Mouse (Mus musculus): Measurements from ENCODE around the gene Fancc. TPM values are rescaled to one million over a fixed set of nuclear protein-coding genes. Genes with fewer than 3 reads are reported as not detected.
A peak's percentile ranks its signal among the peaks of the same experiment; 100 is the strongest.

The Fancc gene
- polyA plus RNA-seq, 1 experiment from 2014 or later = 15.5 TPM

- Histone ChIP-seq H3K4me1 (replicated peaks) (peaks cover 35% of the 10 kb centered on the region), H3K4me2 (no peak overlapping the region), H3K9ac (no peak overlapping the region), H3K27me3 (no peaks in the 10 kb centered on the region), H3K9me3 (no peaks in the 10 kb centered on the region), H3K4me3 (no peak overlapping the region), H3K36me3 (no peaks in the 10 kb centered on the region), H3K27ac (replicated peaks) (no peak overlapping the region)
- ATAC-seq (ENCODE audit: low FRiP score, low read depth) = no peak
- WGBS = 43% methylated on average over 3 of the region's 3 CpGs
Measured at GRCm38 (mm10) chr13:63244425-63244824, 252.7 kb downstream of the Fancc start.

- H3K4me2 ChIP-seq = no peak overlapping the region
- 80% methylated on average over 5 of the region's 5 CpGs for WGBS
- H3K4me1 ChIP-seq (replicated peaks) = peaks cover 41% of the 10 kb centered on the region
- H3K9me3 ChIP-seq = no peaks in the 10 kb centered on the region
- H3K9ac ChIP-seq = no peak overlapping the region
- H3K27ac ChIP-seq (replicated peaks) = no peak overlapping the region
- H3K27me3 ChIP-seq = no peaks in the 10 kb centered on the region
- no peaks in the 10 kb centered on the region for H3K36me3 ChIP-seq
- ATAC-seq (ENCODE audit: low FRiP score, low read depth) = no peak
- no peak overlapping the region for H3K4me3 ChIP-seq
Measured at GRCm38 (mm10) chr13:63243586-63243985, 253.5 kb downstream of the Fancc start.

- Histone ChIP-seq H3K27me3 (no peaks in the 10 kb centered on the region), H3K4me3 (no peak overlapping the region), H3K4me2 (0 out of 2 replicates have a peak overlapping the region, but pooled peaks have one; percentile 4), H3K4me1 (replicated peaks) (peaks cover 41% of the 10 kb centered on the region), H3K9ac (no peak overlapping the region), H3K9me3 (no peaks in the 10 kb centered on the region), H3K27ac (replicated peaks) (no peak overlapping the region), H3K36me3 (no peaks in the 10 kb centered on the region)
- WGBS = 80% methylated on average over 10 of the region's 10 CpGs
- no peak for ATAC-seq (ENCODE audit: low FRiP score, low read depth)
Measured at GRCm38 (mm10) chr13:63242401-63243192, 254.5 kb downstream of the Fancc start.

GRCm38 (mm10) chr13:63241665-63242064 is 255.4 kb downstream of the Fancc start:
- Histone ChIP-seq H3K9ac (no peak overlapping the region), H3K36me3 (no peaks in the 10 kb centered on the region), H3K4me3 (no peak overlapping the region), H3K27ac (replicated peaks) (no peak overlapping the region), H3K9me3 (no peaks in the 10 kb centered on the region), H3K4me2 (peak overlapping the region; percentile 80), H3K4me1 (replicated peaks) (peaks cover 41% of the 10 kb centered on the region), H3K27me3 (no peaks in the 10 kb centered on the region)
- 84% methylated on average over 3 of the region's 3 CpGs for WGBS
- ATAC-seq (ENCODE audit: low FRiP score, low read depth) = no peak

DNA sequence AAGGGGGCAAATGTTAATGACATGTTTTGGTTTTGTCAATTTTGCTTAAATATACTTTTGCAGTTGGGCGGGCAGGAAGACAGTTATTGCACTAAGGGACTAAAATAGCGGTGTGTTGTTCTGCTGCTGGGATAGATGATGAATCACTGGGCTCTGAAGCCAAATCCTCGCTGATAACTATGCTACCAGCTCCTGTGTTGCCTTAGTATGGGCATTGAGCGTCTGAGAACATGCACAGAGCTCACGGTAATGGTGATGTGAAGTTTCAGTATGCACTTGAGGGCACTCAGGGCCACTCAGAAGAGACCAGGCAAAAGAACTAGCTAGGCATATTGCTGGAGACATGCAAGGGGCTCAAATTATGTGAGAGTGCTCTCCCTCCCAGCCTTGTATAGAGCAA is 256.2 kb downstream of the Fancc start:
- 47% methylated on average over 5 of the region's 5 CpGs for WGBS
- H3K27me3 ChIP-seq = no peaks in the 10 kb centered on the region
- H3K4me2 ChIP-seq = peak overlapping the region; percentile 80
- H3K9me3 ChIP-seq = no peaks in the 10 kb centered on the region
- no peaks in the 10 kb centered on the region for H3K36me3 ChIP-seq
- peak overlapping the region; percentile 74 for H3K4me3 ChIP-seq
- H3K27ac ChIP-seq (replicated peaks) = no peak overlapping the region
- peaks cover 41% of the 10 kb centered on the region for H3K4me1 ChIP-seq (replicated peaks)
- peak overlapping the region; percentile 72; the same call in 1 of the 2 replicates for H3K9ac ChIP-seq
- ATAC-seq (ENCODE audit: low FRiP score, low read depth) = no peak

DNA sequence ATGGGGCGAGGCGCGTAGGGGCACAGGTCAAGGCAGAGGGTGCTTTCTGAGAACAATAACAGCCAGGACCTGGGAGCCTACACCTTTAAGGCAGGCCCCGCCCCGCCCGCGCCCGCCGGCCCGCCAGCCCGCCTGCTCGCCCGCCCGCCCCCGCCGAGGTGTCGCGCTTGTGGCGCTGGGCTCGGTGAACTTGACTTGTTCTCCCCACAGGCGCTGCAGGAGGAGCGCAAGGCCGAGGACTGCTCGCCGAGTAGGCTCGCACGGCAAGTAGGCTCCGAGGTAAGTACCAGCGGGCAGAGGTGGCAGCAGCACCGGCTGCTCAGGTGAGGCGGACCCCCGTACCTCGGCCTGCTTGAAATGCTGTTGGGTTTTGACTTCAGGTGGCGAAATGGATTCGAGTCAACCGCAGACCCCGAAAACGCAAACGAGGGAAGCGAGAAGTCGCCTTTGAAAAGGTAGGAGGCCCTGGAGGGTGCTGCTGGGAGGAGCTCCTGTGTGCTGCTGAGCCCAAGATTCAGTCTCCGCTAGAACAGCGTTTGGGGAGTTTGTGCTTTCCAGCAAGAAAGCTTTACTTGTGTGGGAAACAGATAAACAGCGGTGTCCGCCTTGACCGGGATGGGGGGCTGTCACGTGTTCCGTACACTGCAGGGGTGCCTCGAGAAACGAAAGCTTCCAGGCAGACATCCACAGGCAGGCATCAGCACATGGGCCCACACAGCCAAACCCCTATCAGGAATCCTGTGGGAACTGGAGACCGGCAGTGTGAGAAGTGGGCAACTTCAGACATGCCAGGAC is 257.0 kb downstream of the Fancc start:
- Histone ChIP-seq H3K27ac (replicated peaks) (peak overlapping the region; percentile 84), H3K4me1 (replicated peaks) (peaks cover 38% of the 10 kb centered on the region)
- under 1% methylated on average over 33 of the region's 51 CpGs for WGBS

DNA sequence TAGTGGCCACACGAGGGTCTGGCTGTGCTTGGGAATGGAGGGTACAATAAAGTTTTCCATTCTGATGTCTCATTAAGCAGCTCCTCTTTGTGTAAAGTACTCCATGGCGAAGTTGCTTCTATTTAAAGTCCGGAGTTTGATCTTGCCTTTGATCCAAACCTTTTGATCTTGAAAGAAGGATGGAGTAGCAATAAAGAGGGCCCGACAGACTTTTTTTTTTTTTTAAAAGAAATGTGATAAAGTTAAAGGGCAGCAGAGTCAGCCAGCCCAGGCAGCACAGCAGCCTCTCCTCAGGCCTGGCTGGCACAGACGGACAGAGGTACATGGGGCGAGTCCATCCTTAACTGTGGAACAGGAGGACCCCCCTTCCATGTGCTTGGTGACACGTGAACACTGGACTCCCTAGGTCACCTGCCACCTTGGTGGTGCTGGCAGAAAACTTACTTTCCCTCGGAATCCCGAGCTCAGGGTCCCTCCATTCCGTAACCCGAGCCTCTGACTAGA is 257.7 kb downstream of the Fancc start:
- Histone ChIP-seq H3K36me3 (no peaks in the 10 kb centered on the region), H3K27me3 (no peaks in the 10 kb centered on the region), H3K4me2 (peak overlapping the region; percentile 80), H3K4me3 (peak overlapping the region; percentile 74), H3K9me3 (no peaks in the 10 kb centered on the region), H3K27ac (replicated peaks) (peak overlapping the region; percentile 84), H3K4me1 (replicated peaks) (peaks cover 34% of the 10 kb centered on the region), H3K9ac (peak overlapping the region; percentile 72)
- 3% methylated on average over 11 of the region's 11 CpGs for WGBS
- ATAC-seq (ENCODE audit: low FRiP score, low read depth) = no peak; the same call in 1 of the 2 replicates

More for the DNA sequence above, 257.0 kb downstream of the Fancc start:
- no peaks in the 10 kb centered on the region for H3K27me3 ChIP-seq
- peak; percentile 85 for ATAC-seq (ENCODE audit: low FRiP score, low read depth)
- no peaks in the 10 kb centered on the region for H3K36me3 ChIP-seq
- peak overlapping the region; percentile 80 for H3K4me2 ChIP-seq
- H3K9ac ChIP-seq = peak overlapping the region; percentile 72
- H3K9me3 ChIP-seq = no peaks in the 10 kb centered on the region
- peak overlapping the region; percentile 74 for H3K4me3 ChIP-seq

GRCm38 (mm10) chr13:63238045-63238444 is 259.0 kb downstream of the Fancc start:
- no peak overlapping the region for H3K4me2 ChIP-seq
- H3K4me1 ChIP-seq (replicated peaks) = peaks cover 28% of the 10 kb centered on the region
- no peak overlapping the region for H3K9ac ChIP-seq
- H3K4me3 ChIP-seq = no peak overlapping the region
- H3K27ac ChIP-seq (replicated peaks) = no peak overlapping the region
- no peaks in the 10 kb centered on the region for H3K27me3 ChIP-seq
- H3K36me3 ChIP-seq = no peaks in the 10 kb centered on the region
- no peak for ATAC-seq (ENCODE audit: low FRiP score, low read depth)
- 92% methylated on average over 7 of the region's 7 CpGs for WGBS
- no peaks in the 10 kb centered on the region for H3K9me3 ChIP-seq

DNA sequence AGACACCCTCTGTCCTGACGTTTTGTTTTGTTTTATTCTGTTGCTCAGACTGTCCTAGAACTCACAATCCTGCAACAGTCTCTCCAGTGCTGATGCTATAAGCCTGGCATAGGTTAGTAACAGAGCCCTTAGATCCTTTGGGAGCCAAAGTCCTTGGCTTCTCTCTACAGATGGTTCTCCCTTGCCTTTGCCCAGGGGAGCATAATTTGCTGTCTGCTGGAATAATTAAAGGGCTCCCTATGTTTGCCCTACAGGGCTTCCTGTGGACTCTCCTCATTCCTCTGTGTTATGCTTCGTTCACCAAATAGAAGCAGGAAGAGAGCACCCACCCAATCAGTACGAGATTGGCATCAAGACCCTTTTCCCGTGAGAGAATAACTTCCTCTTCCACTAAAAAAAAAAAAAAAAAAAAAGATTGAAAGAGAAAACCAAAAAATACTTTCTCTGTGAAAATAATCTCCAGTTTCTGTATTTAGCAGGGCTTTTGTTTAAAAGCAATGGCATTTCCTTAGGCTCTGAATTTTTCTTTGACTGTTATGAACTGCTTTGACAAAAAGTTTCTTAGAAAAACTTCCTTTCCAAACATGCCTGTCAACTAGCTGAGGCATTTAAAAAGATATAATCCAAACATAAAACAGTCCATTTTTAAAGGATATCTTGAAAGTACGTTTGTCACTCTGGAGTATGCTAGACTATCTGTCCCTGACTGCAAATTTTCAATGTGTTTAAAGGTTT is 260.8 kb downstream of the Fancc start:
- Histone ChIP-seq H3K4me2 (no peak overlapping the region), H3K27me3 (no peaks in the 10 kb centered on the region), H3K4me3 (no peak overlapping the region), H3K36me3 (no peaks in the 10 kb centered on the region), H3K9ac (no peak overlapping the region), H3K27ac (replicated peaks) (no peak overlapping the region), H3K4me1 (replicated peaks) (peaks cover 17% of the 10 kb centered on the region), H3K9me3 (no peaks in the 10 kb centered on the region)
- WGBS = 63% methylated on average over 5 of the region's 5 CpGs
- ATAC-seq (ENCODE audit: low FRiP score, low read depth) = no peak

- H3K9me3 ChIP-seq = no peaks in the 10 kb centered on the region
- H3K36me3 ChIP-seq = no peaks in the 10 kb centered on the region
- no peak overlapping the region for H3K4me3 ChIP-seq
- H3K27ac ChIP-seq (replicated peaks) = no peak overlapping the region
- H3K27me3 ChIP-seq = no peaks in the 10 kb centered on the region
- H3K4me1 ChIP-seq (replicated peaks) = peaks cover 10% of the 10 kb centered on the region
- no peak overlapping the region for H3K4me2 ChIP-seq
- no peak for ATAC-seq (ENCODE audit: low FRiP score, low read depth)
- WGBS = 89% methylated on average over 3 of the region's 3 CpGs
- H3K9ac ChIP-seq = no peak overlapping the region
Measured at GRCm38 (mm10) chr13:63235551-63235950, 261.5 kb downstream of the Fancc start.

Data from hindbrain, embryonic 15.5 days (tissue).